Mouse (Mus musculus): ENCODE data around the gene Xrcc4. TPM values are rescaled to one million over a fixed set of nuclear protein-coding genes. Genes with fewer than 3 reads are reported as not detected.

Xrcc4 gene
- total and polyA plus RNA-seq, 3 experiments: 0.66 to 23.9 (median 17.8) TPM

GRCm38 (mm10) chr13:89918814-89919481 lies 170.5 kb downstream of the Xrcc4 start:
- no peak for TF ChIP-seq GATA1 (IDR thresholded peaks at IDR 0.05; ENCODE audit: borderline replicate concordance, low read length)
- no peak for TF ChIP-seq GATA2 (IDR thresholded peaks at IDR 0.05; ENCODE audit: borderline replicate concordance, low read depth, low read length)
- TF ChIP-seq CTCF (IDR thresholded peaks at IDR 0.05; ENCODE audit: low read depth, low read length): no peak
- no peak for TF ChIP-seq TAL1 (conservative IDR thresholded peaks at IDR 0.05; ENCODE audit: low read depth, low read length)
- no peak for TF ChIP-seq POLR2AphosphoS5 (IDR thresholded peaks at IDR 0.05; ENCODE audit: insufficient replicate concordance, low read depth, low read length)
- Histone ChIP-seq H3K4me1 (ENCODE audit: insufficient read depth, low read depth, low read length) (no peaks in the 10 kb centered on the region), H3K9me3 (replicated peaks) (no peaks in the 10 kb centered on the region), H3K27me3 (ENCODE audit: insufficient read depth, low read length) (no peaks in the 10 kb centered on the region), H3K36me3 (replicated peaks) (no peaks in the 10 kb centered on the region), H3K4me3 (ENCODE audit: low read depth, low read length) (no peak overlapping the region)
- ATAC-seq (ENCODE audit: extremely low read depth, insufficient number of reproducible peaks, low FRiP score, poor library complexity, severe bottlenecking) (no peak), DNase-seq (ENCODE audit: low spot score) (no peak)

GRCm38 (mm10) chr13:89914332-89914731 lies 175.1 kb downstream of the Xrcc4 start:
- no peak overlapping the region for H3K4me3 ChIP-seq (ENCODE audit: low read depth, low read length)
- DNase-seq (ENCODE audit: low spot score) (no peak), ATAC-seq (ENCODE audit: extremely low read depth, insufficient number of reproducible peaks, low FRiP score, poor library complexity, severe bottlenecking) (no peak)
- H3K36me3 ChIP-seq (replicated peaks): no peaks in the 10 kb centered on the region
- no peaks in the 10 kb centered on the region for H3K9me3 ChIP-seq (replicated peaks)
- TF ChIP-seq POLR2AphosphoS5 (IDR thresholded peaks at IDR 0.05; ENCODE audit: insufficient replicate concordance, low read depth, low read length) (no peak), GATA1 (IDR thresholded peaks at IDR 0.05; ENCODE audit: borderline replicate concordance, low read length) (no peak), TAL1 (conservative IDR thresholded peaks at IDR 0.05; ENCODE audit: low read depth, low read length) (no peak), CTCF (IDR thresholded peaks at IDR 0.05; ENCODE audit: low read depth, low read length) (no peak), GATA2 (IDR thresholded peaks at IDR 0.05; ENCODE audit: borderline replicate concordance, low read depth, low read length) (no peak)
- H3K27me3 ChIP-seq (ENCODE audit: insufficient read depth, low read length): no peaks in the 10 kb centered on the region
- H3K4me1 ChIP-seq (ENCODE audit: insufficient read depth, low read depth, low read length): no peaks in the 10 kb centered on the region

GRCm38 (mm10) chr13:89913891-89914290 lies 175.5 kb downstream of the Xrcc4 start:
- TF ChIP-seq CTCF (IDR thresholded peaks at IDR 0.05; ENCODE audit: low read depth, low read length) (no peak), GATA1 (IDR thresholded peaks at IDR 0.05; ENCODE audit: borderline replicate concordance, low read length) (no peak), TAL1 (conservative IDR thresholded peaks at IDR 0.05; ENCODE audit: low read depth, low read length) (no peak), GATA2 (IDR thresholded peaks at IDR 0.05; ENCODE audit: borderline replicate concordance, low read depth, low read length) (no peak), POLR2AphosphoS5 (IDR thresholded peaks at IDR 0.05; ENCODE audit: insufficient replicate concordance, low read depth, low read length) (no peak)
- no peaks in the 10 kb centered on the region for H3K4me1 ChIP-seq (ENCODE audit: insufficient read depth, low read depth, low read length)
- H3K36me3 ChIP-seq (replicated peaks): no peaks in the 10 kb centered on the region
- H3K9me3 ChIP-seq (replicated peaks): no peaks in the 10 kb centered on the region
- no peaks in the 10 kb centered on the region for H3K27me3 ChIP-seq (ENCODE audit: insufficient read depth, low read length)
- H3K4me3 ChIP-seq (ENCODE audit: low read depth, low read length): no peak overlapping the region
- no peak for ATAC-seq (ENCODE audit: extremely low read depth, insufficient number of reproducible peaks, low FRiP score, poor library complexity, severe bottlenecking)
- no peak for DNase-seq (ENCODE audit: low spot score)

- ATAC-seq (ENCODE audit: extremely low read depth, insufficient number of reproducible peaks, low FRiP score, poor library complexity, severe bottlenecking) (no peak), DNase-seq (ENCODE audit: low spot score) (no peak)
- H3K27me3 ChIP-seq (ENCODE audit: insufficient read depth, low read length): no peaks in the 10 kb centered on the region
- no peak overlapping the region for H3K4me3 ChIP-seq (ENCODE audit: low read depth, low read length)
- no peak for TF ChIP-seq CTCF (IDR thresholded peaks at IDR 0.05; ENCODE audit: low read depth, low read length)
- TF ChIP-seq GATA2 (IDR thresholded peaks at IDR 0.05; ENCODE audit: borderline replicate concordance, low read depth, low read length): no peak
- no peak for TF ChIP-seq TAL1 (conservative IDR thresholded peaks at IDR 0.05; ENCODE audit: low read depth, low read length)
- TF ChIP-seq POLR2AphosphoS5 (IDR thresholded peaks at IDR 0.05; ENCODE audit: insufficient replicate concordance, low read depth, low read length): no peak
- no peak for TF ChIP-seq GATA1 (IDR thresholded peaks at IDR 0.05; ENCODE audit: borderline replicate concordance, low read length)
- H3K4me1 ChIP-seq (ENCODE audit: insufficient read depth, low read depth, low read length): no peaks in the 10 kb centered on the region
- no peaks in the 10 kb centered on the region for H3K36me3 ChIP-seq (replicated peaks)
- no peaks in the 10 kb centered on the region for H3K9me3 ChIP-seq (replicated peaks)
Measured at GRCm38 (mm10) chr13:89906120-89906519, 183.3 kb downstream of the Xrcc4 start.

GRCm38 (mm10) chr13:89899066-89899465 lies 190.3 kb downstream of the Xrcc4 start:
- H3K9me3 ChIP-seq (replicated peaks): no peaks in the 10 kb centered on the region
- H3K4me1 ChIP-seq (ENCODE audit: insufficient read depth, low read depth, low read length): no peaks in the 10 kb centered on the region
- no peaks in the 10 kb centered on the region for H3K27me3 ChIP-seq (ENCODE audit: insufficient read depth, low read length)
- TF ChIP-seq POLR2AphosphoS5 (IDR thresholded peaks at IDR 0.05; ENCODE audit: insufficient replicate concordance, low read depth, low read length) (no peak), CTCF (IDR thresholded peaks at IDR 0.05; ENCODE audit: low read depth, low read length) (no peak), GATA2 (IDR thresholded peaks at IDR 0.05; ENCODE audit: borderline replicate concordance, low read depth, low read length) (no peak), GATA1 (IDR thresholded peaks at IDR 0.05; ENCODE audit: borderline replicate concordance, low read length) (no peak), TAL1 (conservative IDR thresholded peaks at IDR 0.05; ENCODE audit: low read depth, low read length) (no peak)
- ATAC-seq (ENCODE audit: extremely low read depth, insufficient number of reproducible peaks, low FRiP score, poor library complexity, severe bottlenecking) (no peak), DNase-seq (ENCODE audit: low spot score) (no peak)
- no peak overlapping the region for H3K4me3 ChIP-seq (ENCODE audit: low read depth, low read length)
- no peaks in the 10 kb centered on the region for H3K36me3 ChIP-seq (replicated peaks)

GRCm38 (mm10) chr13:89892140-89892539 lies 197.3 kb downstream of the Xrcc4 start:
- Histone ChIP-seq H3K4me1 (ENCODE audit: insufficient read depth, low read depth, low read length) (no peaks in the 10 kb centered on the region), H3K27me3 (ENCODE audit: insufficient read depth, low read length) (no peaks in the 10 kb centered on the region), H3K9me3 (replicated peaks) (no peaks in the 10 kb centered on the region), H3K4me3 (ENCODE audit: low read depth, low read length) (no peak overlapping the region), H3K36me3 (replicated peaks) (no peaks in the 10 kb centered on the region)
- ATAC-seq (ENCODE audit: extremely low read depth, insufficient number of reproducible peaks, low FRiP score, poor library complexity, severe bottlenecking) (no peak), DNase-seq (ENCODE audit: low spot score) (no peak)
- TF ChIP-seq POLR2AphosphoS5 (IDR thresholded peaks at IDR 0.05; ENCODE audit: insufficient replicate concordance, low read depth, low read length): no peak
- no peak for TF ChIP-seq GATA2 (IDR thresholded peaks at IDR 0.05; ENCODE audit: borderline replicate concordance, low read depth, low read length)
- TF ChIP-seq CTCF (IDR thresholded peaks at IDR 0.05; ENCODE audit: low read depth, low read length): no peak
- TF ChIP-seq TAL1 (conservative IDR thresholded peaks at IDR 0.05; ENCODE audit: low read depth, low read length): no peak
- no peak for TF ChIP-seq GATA1 (IDR thresholded peaks at IDR 0.05; ENCODE audit: borderline replicate concordance, low read length)

Data from G1E (cell line).